Mouse (Mus musculus): ENCODE measurements around the gene Scaf8.

DNA sequence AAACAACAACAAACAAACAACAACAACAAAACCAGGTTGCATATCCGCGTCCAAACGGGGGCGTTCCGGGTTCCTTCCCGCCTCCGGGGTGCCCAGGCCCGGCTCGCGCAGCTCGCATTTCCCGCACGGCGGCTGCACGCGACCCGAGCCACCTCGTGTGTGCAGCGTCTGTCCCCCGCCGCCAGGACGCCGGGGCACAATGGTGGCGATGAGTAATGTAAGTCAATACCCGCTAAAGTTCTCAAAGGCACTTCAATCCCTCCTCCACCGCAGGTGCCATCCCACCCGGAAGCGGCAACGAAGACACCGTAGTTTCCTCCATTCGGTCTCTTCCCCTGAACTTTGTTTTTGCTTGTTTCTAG, 433 bp upstream of the Scaf8 start:
- no peak for TF ChIP-seq CTCF (IDR thresholded peaks at IDR 0.05; ENCODE audit: control insufficient read depth, insufficient read depth, insufficient read length)
- no peak for TF ChIP-seq MAX (IDR thresholded peaks at IDR 0.05)
- TF ChIP-seq USF1 (IDR thresholded peaks at IDR 0.05; ENCODE audit: low read depth) = no peak

Data from C2C12 (cell line).